In the genomic region with DNA sequence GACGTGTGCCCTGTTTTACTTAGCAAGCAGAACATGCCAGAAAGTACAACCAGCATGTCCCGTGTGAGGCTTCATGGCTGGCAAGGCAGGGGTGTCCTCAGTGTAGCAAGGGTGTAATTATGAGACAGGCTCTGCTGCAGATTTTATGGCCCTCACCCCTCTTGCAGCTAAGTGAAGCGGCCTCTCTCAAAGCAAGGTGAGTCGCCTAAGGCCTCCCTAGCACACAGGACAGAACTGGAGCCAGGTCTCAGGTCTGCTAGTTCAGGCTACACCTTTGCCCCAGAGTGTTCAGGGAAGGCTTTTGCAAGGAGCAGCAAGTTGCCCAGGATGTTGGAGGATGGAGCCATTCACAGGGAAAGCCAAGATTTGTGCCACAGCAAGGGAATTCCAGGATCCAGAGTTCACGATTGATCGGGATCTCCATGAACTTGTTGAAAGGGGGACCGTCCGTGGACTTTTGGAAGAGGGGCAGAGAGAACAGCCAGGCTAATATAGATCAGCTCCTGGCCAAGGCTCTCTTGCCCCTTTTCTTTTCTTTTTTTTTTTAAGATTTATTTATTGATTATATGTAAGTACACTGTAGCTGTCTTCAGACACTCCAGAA, we compare ENCODE assay signal across 31 mouse cellular contexts. TPM values are rescaled to one million over a fixed set of nuclear protein-coding genes. Genes with fewer than 3 reads are reported as not detected.
A peak's percentile ranks its signal among the peaks of the same experiment; 100 is the strongest.
DNase-seq lines count a peak whose midpoint lies in the region; ATAC-seq and TF ChIP-seq lines count a peak whose summit lies in the region.
"Had no signal": no experiment of that assay in that cellular context is flagged by ENCODE, and none has a peak within 500 bp of the region (broad histone marks: within the 10 kb centered on the region; RNA-seq: fewer than 3 reads in every experiment).

No protein-coding gene starts in this region.

- H3K4me3 ChIP-seq in intestine, embryonic 14.5 days (ENCODE audit: low read depth, low read length): no peak overlapping the region
- H3K4me3 ChIP-seq in intestine, postnatal 0 days (ENCODE audit: low read depth, low read length): no peak overlapping the region
- H3K4me3 ChIP-seq in intestine, embryonic 16.5 days (ENCODE audit: low read length): no peak overlapping the region
- no peak overlapping the region for H3K4me3 ChIP-seq in heart, adult 2 months
- H3K4me3 ChIP-seq: embryonic facial prominence, embryonic 12.5 days; embryonic facial prominence, embryonic 15.5 days; forebrain, embryonic 12.5 days; forebrain, embryonic 15.5 days; heart, embryonic 10.5 days; heart, embryonic 13.5 days had no signal

- TF ChIP-seq CTCF in intestine, postnatal 0 days (IDR thresholded peaks at IDR 0.05; ENCODE audit: low read depth): no peak
- no peak for TF ChIP-seq CTCF in heart, adult 2 months (IDR thresholded peaks at IDR 0.05)

- DNase-seq in intestine, embryonic 14.5 days (ENCODE audit: low spot score): no peak
- DNase-seq in adipocyte (ENCODE audit: low spot score): peak; percentile 26
- peak; percentile 74 for DNase-seq in fat pad, adult 2 months (ENCODE audit: extremely low read depth, low read depth, low spot score)
- DNase-seq in heart, adult 2 months: no peak
- no peak for DNase-seq in heart, adult 9 months (ENCODE audit: low spot score in 2 of 2)
- DNase-seq: adrenal gland, adult 2 months; adrenal gland, postnatal 14 days; B cell, adult 2 months; cerebellum, adult 11 months; cerebellum, adult 2 months; cerebellum, adult 9-11 months; cerebellum, postnatal 25 days; gastrocnemius, postnatal 10 days; gastrocnemius, postnatal 36 days; heart, adult 11 months; heart, postnatal 14 days; heart, postnatal 4 days had no signal

- no peak overlapping the region for H3K27ac ChIP-seq in intestine, embryonic 14.5 days (ENCODE audit: low read depth)
- no peak overlapping the region for H3K27ac ChIP-seq in intestine, postnatal 0 days (ENCODE audit: low read depth, low read length)
- no peak overlapping the region for H3K27ac ChIP-seq in intestine, embryonic 16.5 days (ENCODE audit: low read length)
- no peak overlapping the region for H3K27ac ChIP-seq in heart, adult 2 months
- H3K27ac ChIP-seq: embryonic facial prominence, embryonic 12.5 days; embryonic facial prominence, embryonic 15.5 days; forebrain, embryonic 12.5 days; forebrain, embryonic 15.5 days; heart, embryonic 10.5 days; heart, embryonic 13.5 days; hindbrain, embryonic 14.5 days; hindbrain, postnatal 0 days had no signal

- peak; percentile 25; the same call in 1 of the 2 replicates for ATAC-seq in intestine, embryonic 14.5 days (replicated peaks; ENCODE audit: low FRiP score, low TSS enrichment, low read depth)
- no peak for ATAC-seq in intestine, postnatal 0 days
- peak; percentile 57; the same call in 1 of the 2 replicates for ATAC-seq in intestine, embryonic 16.5 days
- ATAC-seq: forebrain, embryonic 15.5 days; hindbrain, postnatal 0 days; Patski had no signal

- TF ChIP-seq EP300 in heart, adult 2 months (IDR thresholded peaks at IDR 0.05; ENCODE audit: insufficient read depth, low read depth, low read length): no peak

- WGBS in intestine, embryonic 14.5 days: 79% methylated on average over 8 of the region's 8 CpGs
- 69% methylated on average over 8 of the region's 8 CpGs for WGBS in intestine, postnatal 0 days
- WGBS in intestine, embryonic 16.5 days: 71% methylated on average over 8 of the region's 8 CpGs
- 92% methylated on average over 8 of the region's 8 CpGs for WGBS in heart, adult 2 months

- intact Hi-C loops in heart, adult 2 months (cut with DNase I): no loop called here

- no peaks in the 10 kb centered on the region for H3K36me3 ChIP-seq in intestine, embryonic 14.5 days (ENCODE audit: control insufficient read depth, insufficient read depth, low read length)
- no peaks in the 10 kb centered on the region for H3K36me3 ChIP-seq in intestine, postnatal 0 days (ENCODE audit: control insufficient read depth, insufficient read depth)
- H3K36me3 ChIP-seq in intestine, embryonic 16.5 days (ENCODE audit: control insufficient read depth, insufficient read depth, low read length): no peaks in the 10 kb centered on the region
- H3K36me3 ChIP-seq in heart, adult 2 months (ENCODE audit: control insufficient read depth, insufficient read depth, low read length): no peaks in the 10 kb centered on the region
- H3K36me3 ChIP-seq: embryonic facial prominence, embryonic 12.5 days; embryonic facial prominence, embryonic 15.5 days; forebrain, embryonic 12.5 days; forebrain, embryonic 15.5 days; G1E; heart, embryonic 13.5 days had no signal

- no peak overlapping the region for H3K4me2 ChIP-seq in intestine, embryonic 14.5 days (ENCODE audit: low read length)
- no peak overlapping the region for H3K4me2 ChIP-seq in intestine, postnatal 0 days (replicated peaks; ENCODE audit: low read depth)
- H3K4me2 ChIP-seq in intestine, embryonic 16.5 days (ENCODE audit: low read depth, low read length): no peak overlapping the region
- H3K4me2 ChIP-seq: embryonic facial prominence, embryonic 12.5 days; embryonic facial prominence, embryonic 15.5 days; forebrain, embryonic 12.5 days; forebrain, embryonic 15.5 days; heart, embryonic 13.5 days; hindbrain, embryonic 14.5 days had no signal

- no peak for TF ChIP-seq POLR2A in heart, adult 2 months (IDR thresholded peaks at IDR 0.05; ENCODE audit: insufficient read depth, low read depth, low read length)

- no peaks in the 10 kb centered on the region for H3K79me2 ChIP-seq in heart, adult 2 months (replicated peaks; ENCODE audit: control insufficient read depth, insufficient read depth, low read length)

- H3K9me3 ChIP-seq in intestine, embryonic 14.5 days (ENCODE audit: control insufficient read depth, low read length): no peaks in the 10 kb centered on the region
- 0 out of 2 replicates have a peak, but pooled peaks cover 2% of the 10 kb centered on the region for H3K9me3 ChIP-seq in intestine, postnatal 0 days (ENCODE audit: control insufficient read depth)
- no peaks in the 10 kb centered on the region for H3K9me3 ChIP-seq in intestine, embryonic 16.5 days (ENCODE audit: control insufficient read depth, low read length)
- H3K9me3 ChIP-seq: embryonic facial prominence, embryonic 12.5 days; embryonic facial prominence, embryonic 15.5 days; forebrain, embryonic 15.5 days had no signal

- H3K4me1 ChIP-seq in intestine, embryonic 14.5 days (replicated peaks; ENCODE audit: control insufficient read depth, insufficient read depth, low read length): peaks cover 9% of the 10 kb centered on the region; the same call in 1 of the 2 replicates
- H3K4me1 ChIP-seq in intestine, postnatal 0 days (replicated peaks; ENCODE audit: control insufficient read depth, insufficient read depth, low read length): no peaks in the 10 kb centered on the region
- H3K4me1 ChIP-seq in intestine, embryonic 16.5 days (ENCODE audit: control insufficient read depth, insufficient read depth, low read length): peaks cover 7% of the 10 kb centered on the region; the same call in 1 of the 2 replicates
- H3K4me1 ChIP-seq in heart, adult 2 months (ENCODE audit: control insufficient read depth, insufficient read depth, low read length): no peaks in the 10 kb centered on the region
- H3K4me1 ChIP-seq: embryonic facial prominence, embryonic 15.5 days; forebrain, embryonic 15.5 days had no signal

- no peaks in the 10 kb centered on the region for H3K27me3 ChIP-seq in intestine, embryonic 14.5 days (replicated peaks; ENCODE audit: control insufficient read depth, insufficient read depth, low read length)
- no peaks in the 10 kb centered on the region for H3K27me3 ChIP-seq in intestine, postnatal 0 days (replicated peaks; ENCODE audit: control insufficient read depth, insufficient read depth, low read length)
- H3K27me3 ChIP-seq in intestine, embryonic 16.5 days (replicated peaks; ENCODE audit: control insufficient read depth, insufficient read depth, low read length): no peaks in the 10 kb centered on the region
- no peaks in the 10 kb centered on the region for H3K27me3 ChIP-seq in heart, adult 2 months (ENCODE audit: control insufficient read depth, insufficient read depth, low read length)
- H3K27me3 ChIP-seq: CH12.LX; embryonic facial prominence, embryonic 12.5 days; forebrain, embryonic 12.5 days; forebrain, embryonic 15.5 days; heart, embryonic 13.5 days; Patski had no signal

- H3K9ac ChIP-seq in intestine, embryonic 14.5 days (ENCODE audit: low read length): no peak overlapping the region
- H3K9ac ChIP-seq in intestine, postnatal 0 days (ENCODE audit: low read depth, low read length): no peak overlapping the region
- no peak overlapping the region for H3K9ac ChIP-seq in intestine, embryonic 16.5 days (ENCODE audit: low read depth, low read length)
- H3K9ac ChIP-seq in heart, adult 2 months (ENCODE audit: low read depth, low read length): no peak overlapping the region
- H3K9ac ChIP-seq: embryonic facial prominence, embryonic 12.5 days; embryonic facial prominence, embryonic 15.5 days; forebrain, embryonic 12.5 days; forebrain, embryonic 15.5 days; heart, embryonic 13.5 days; hindbrain, embryonic 14.5 days had no signal

RNA-seq across cellular contexts. Expression of a gene that starts 32.9 kb away (rescaled TPM):
- polyA plus RNA-seq in intestine, embryonic 14.5 days (2014; fragmentation: Nextera tagmentation; extraction: Ambion mirVana): 33.3 and 44.2 TPM in 2 replicates
- 15.8 and 17.5 TPM in 2 replicates for polyA plus RNA-seq in intestine, postnatal 0 days (2015; fragmentation: Nextera tagmentation; extraction: Ambion mirVana)
- polyA plus RNA-seq in intestine, embryonic 16.5 days (2015; fragmentation: Nextera tagmentation; extraction: Ambion mirVana): 18.3 and 18.7 TPM in 2 replicates
- 10 to 100 TPM; 45.5 to 45.7 TPM for total RNA-seq in heart, adult 2 months (2021)
- 63.0 and 81.8 TPM in 2 replicates for polyA plus RNA-seq in heart, adult 2 months (2012; rRNA removed)
- total RNA-seq: common myeloid progenitor, adult 5-6 weeks; G1E had no signal
- polyA plus RNA-seq: G1E had no signal

Comparison
In these comparisons a context has a peak if more than half of its experiments do, and no peak if none do; other contexts are left out.
1. DNase-seq: peak in adipocyte (single experiment) and fat pad, adult 2 months (single experiment); none in intestine, embryonic 14.5 days (single experiment), heart, adult 2 months (0 of 2) and heart, adult 9 months (0 of 2).